Mouse (Mus musculus): Measurements from ENCODE around the gene Fam98b.
A peak's percentile ranks its signal among the peaks of the same experiment; 100 is the strongest.

Fam98b gene

DNA sequence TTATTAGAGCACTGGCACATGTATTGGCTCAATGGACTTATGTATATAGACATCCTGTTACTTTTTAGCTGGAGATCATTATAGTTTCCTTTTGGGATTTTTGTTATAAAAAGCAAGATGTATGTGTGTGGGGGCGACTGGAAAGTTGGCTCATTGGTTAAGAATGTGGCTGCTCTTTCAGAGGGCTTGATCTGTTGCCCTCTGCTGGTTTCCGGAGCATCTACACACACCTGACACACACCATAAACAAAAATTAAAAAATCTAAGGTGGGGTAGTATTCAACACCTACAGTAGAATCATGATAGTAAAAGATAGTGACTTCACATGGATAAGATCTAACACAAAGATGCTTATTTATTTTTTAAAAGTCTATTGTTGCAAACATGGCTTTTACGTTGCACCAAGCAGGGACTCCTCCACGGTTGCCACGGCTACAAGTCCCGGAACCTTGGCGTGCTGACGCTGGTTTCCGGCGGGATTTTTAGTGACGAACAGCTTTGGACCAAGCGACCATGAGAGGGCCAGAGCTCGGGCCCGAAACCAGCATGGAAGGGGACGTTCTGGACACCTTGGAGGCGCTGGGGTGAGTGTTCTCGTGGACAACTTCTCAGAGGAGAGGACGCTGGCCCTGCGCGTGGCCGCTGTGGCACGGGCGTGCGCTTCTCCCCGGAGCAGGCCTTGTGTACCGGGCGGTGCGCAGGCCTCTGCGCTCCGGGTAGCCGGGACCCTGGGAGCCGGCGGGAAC is at the start of gene Fam98b:
Gene Fam98b, plus strand, starts transcription at position 485 of the 746 bp plus-strand sequence.
- DNase-seq = peak; percentile 96

DNA sequence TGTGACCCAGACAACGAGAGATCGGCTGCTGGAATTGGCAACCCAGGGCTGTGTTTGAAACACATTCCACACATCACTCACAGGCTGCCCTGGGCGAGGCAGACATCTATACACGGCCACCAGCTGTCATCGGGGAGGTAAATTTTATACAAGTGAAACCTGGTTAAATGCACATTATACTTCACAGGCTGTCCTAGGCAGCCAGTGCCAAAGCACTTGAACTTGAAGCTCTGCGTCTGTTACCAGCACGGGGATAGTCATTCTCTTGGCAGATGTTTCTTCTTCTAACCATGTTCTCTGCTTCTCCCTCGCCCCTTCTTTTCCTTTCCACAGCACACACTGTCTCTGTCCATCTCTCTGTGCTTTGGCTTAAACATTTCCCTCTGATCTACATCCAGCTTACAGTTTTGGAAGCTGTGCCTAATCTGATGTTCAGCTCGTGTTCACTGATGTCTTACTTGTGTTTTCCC is 48.6 kb upstream of the Fam98b start:
- no peak for DNase-seq

DNA sequence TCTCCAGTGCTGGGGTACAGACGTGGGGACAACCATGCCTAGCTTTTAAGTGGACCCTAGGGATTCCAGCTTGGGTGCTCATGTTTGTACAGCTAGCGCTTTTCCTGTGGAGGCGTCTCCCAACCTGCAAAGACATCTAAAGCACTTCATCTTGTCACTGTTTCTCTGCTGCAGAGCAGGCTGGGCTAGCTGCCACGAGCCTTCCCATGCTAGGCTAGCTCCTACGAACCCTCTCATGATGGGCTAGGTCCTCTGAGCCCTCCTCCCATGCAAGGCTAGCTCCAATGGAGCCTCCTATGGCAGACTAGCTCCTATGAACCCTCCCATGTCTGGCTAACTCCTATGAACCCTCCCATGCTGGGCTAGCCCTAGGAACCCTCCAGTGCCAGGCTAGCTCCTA is 46.2 kb upstream of the Fam98b start:
- DNase-seq = no peak

DNA sequence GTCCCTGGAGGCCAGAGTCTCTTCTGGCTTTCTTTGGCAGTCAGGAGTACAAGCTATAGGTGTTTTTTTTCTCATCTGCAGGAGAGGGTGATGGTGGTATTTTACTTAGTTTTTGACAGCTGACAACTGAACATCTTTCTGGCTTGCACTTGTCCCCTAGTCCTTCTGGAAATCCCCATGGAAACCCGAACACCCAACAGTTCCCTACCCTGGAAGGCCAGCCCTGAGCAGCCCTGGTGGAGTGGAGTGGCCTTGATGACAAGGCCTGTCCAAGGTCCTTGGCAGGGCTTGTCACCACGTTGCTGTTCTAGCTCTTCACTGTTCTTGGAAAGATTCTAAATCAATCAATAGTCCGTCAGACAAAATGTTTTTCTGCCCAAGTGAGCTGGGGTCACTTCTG is 45.0 kb upstream of the Fam98b start:
- no peak for DNase-seq

DNA sequence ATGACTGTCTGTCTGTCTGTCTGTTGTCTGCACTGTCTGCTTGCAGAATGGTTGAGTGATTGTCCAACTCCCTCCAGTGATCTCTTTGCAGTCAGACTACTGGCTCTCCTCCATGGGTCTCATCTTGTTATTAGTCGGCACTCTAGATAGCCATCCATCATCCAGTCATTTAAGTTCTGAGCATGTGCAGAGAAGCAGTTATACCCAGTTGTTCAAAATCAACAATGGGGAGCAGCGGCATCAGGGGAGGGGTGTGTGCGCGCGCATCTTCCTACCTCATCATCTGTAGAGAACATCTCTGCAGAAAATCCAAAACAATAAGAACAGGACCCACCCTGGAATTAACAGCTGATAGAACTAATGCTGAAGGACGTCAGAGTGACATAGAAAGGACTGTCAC is 44.5 kb upstream of the Fam98b start:
- no peak for DNase-seq

DNA sequence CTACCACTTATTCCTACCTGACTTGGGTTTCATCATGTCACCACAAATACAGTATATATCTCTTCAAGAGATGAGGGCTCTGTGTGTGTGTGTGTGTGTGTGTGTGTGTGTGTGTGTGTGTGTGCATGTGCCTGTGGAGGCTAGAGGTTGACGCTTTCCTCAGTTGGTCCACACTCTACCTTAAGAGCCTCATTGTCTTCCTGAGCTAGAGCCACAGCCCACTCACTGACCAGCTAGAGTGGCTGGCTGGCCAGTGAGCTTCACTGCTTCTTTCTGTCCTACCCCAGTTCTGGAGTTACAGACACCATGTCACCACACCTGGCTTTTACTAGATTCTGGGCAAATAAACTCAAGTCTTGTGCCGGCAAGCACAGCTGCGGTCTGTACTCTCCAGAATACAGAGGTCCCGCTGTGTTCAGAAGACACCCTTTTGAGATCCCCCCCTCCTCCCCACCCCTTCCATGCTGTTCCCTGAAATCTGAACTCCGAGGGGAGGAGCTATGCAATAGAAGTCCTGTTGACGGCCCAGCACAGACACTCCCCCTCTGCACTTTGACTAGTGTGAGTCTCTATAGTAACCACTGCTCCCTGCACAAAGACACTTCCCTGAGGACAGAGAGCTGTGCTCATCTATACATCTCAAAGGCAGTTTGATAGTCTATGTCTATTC is 39.0 kb upstream of the Fam98b start:
- DNase-seq = peak; percentile 85

DNA sequence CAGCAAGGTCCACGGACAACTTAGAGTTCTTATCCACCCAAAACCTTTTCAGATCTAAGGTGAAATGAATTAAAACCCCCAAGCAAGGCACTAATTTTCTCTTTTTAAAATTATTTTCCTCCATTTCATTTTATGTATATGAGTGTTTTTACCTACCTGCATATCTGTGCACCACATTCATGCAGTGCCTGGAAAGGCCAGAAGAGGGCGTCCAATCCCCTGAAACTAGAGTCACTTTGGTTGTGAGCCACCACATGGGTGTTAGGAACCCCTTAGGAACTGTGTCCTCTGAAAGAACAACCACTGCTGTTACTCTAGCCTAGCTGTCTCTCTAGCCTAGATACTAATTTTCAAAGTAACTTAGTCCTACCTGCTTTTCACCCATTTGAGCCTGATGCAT is 33.4 kb upstream of the Fam98b start:
- no peak for DNase-seq

DNA sequence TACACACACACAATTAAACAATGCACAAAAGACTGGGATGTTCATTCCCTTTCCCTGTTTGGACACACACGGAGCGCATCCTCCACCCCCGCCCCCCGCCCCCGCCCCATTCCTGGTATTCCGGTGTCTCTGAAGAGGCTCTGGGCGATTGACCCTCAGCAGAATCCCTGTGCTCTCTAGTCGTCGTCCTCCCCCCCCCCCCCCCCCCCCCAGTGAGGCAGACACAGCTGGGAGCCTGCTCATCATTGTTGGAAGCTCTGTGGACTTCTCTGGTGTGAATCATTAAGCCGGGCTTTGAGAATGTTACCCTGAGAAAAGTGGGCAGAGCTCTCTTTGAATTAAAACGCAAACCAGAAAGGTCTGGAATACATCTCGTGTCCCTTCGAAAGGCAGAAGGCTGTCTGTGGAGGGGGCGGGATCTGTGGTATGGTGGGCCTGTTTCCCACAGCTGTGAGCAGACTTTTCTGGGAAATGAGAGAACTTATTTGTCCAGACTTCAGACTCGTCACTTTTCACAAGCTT is 31.8 kb upstream of the Fam98b start:
- DNase-seq = peak; percentile 46

DNA sequence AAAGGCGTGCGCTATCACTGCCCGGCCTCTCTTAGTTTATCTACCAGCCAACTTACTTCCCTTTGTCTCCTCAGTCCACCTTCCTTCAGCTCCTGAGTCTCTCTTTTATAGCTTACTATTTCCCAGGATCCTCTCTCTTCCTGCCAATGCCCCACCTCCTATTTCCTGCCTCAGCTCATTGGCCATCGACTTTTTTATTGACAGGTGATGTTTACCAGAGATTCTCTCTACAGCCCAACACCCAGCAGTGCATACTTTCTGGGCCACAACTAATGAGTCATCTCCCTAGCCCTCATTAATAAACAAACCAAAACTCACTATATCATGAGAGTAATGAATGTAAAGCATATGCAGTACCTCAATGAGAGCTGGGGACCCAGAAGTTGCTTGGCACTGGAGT is 30.0 kb upstream of the Fam98b start:
- DNase-seq = no peak

DNA sequence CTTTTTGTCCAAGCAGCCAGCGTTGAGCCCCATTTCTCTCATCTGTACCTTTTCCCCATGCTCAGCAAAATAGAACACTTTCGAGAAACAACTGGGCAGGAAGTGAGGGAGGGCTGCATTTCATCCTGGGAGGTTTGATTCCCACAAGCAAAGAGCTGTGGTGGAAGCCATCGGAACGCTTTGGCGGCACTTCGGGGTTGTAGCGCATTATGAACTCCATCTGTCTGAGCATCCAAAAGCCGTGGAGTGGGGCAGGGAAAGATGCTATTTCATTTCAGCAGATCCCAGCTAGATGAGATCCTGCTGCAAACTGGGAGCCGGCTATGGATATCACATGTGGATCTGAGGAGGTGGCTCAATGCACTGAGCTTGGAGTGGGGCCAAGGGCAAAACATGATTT is 26.9 kb upstream of the Fam98b start:
- no peak for DNase-seq

DNA sequence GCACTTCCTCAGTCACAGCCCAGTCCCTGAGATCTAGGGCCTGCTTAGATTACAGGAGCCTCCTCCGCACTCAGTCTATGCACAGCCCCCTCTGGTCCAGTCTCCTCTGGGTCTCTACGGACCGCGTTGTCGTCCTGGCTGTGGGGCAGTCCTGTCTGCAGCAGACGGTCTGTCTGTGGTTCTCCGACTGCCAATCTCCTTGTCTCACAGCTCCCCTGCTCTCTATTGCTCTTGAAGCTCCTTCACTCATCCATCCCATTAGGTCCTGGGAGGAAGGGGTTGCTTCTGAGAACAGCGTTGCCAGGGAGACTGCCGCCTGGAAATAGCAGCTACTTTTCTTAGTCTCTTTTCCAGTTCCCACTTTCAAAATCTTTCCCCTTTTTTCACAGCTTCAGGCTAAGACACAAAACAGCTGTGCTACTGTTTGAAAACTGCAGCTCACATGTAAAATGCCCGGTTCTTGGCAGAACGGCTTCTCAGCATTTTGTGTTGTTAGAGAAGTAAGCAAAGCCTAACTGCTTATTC is 20.9 kb upstream of the Fam98b start:
- no peak for DNase-seq

DNA sequence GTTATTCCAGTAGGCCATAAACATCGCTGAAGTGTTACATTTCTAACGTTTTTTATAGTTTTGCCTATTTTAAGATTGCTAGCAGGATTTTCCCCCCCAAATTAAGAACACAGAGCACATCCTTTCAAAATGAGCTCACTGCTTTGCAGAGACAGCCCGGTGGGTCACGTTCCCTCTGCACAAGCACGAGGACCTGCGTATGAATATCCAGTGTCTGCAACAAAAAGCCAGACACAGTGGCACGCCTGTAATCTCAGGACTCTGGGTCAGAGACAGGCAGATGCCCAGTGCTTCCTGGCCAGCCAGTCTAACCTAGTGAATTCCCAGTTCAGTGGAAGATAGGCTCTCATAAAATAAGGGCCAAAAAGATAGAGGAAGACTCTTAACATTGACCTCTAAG is 19.3 kb upstream of the Fam98b start:
- DNase-seq = no peak

DNA sequence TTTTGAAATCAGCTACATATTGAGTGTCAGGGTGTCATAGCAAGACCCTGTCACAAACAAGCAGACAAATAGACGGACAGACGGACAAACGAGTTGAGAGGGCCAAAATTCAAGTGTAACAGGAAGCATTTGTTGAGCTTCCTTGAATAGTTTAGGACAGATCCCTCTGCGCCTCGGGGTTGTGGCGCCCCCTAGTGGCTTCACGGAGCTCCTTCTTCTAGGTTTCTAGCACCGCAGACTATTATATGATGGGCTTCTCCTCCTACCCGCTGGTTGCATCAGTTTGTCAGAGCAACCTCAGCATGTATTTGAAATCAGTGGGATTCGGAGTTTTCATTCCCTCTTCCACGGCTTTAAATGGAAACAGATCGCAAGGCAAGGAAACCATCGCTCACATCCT is 18.3 kb upstream of the Fam98b start:
- peak; percentile 85 for DNase-seq

DNA sequence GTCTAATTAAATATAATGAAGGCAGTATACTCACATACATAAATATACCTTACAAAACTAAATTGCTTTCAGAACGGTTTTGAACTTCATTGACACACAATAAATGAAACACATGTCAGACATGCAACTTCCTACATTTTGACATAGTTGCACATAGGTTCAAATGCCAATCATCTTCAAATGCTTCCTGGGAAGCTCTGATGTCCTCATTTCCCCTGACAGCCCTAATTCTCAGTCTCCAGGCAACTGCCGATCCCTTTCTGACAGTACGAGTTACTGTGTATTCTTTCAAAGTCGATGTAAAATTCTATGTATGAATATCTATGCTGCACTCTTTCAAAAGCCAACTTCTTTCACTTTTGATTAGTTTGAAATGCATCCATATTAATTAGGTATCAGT is 7.6 kb upstream of the Fam98b start:
- DNase-seq = no peak

DNA sequence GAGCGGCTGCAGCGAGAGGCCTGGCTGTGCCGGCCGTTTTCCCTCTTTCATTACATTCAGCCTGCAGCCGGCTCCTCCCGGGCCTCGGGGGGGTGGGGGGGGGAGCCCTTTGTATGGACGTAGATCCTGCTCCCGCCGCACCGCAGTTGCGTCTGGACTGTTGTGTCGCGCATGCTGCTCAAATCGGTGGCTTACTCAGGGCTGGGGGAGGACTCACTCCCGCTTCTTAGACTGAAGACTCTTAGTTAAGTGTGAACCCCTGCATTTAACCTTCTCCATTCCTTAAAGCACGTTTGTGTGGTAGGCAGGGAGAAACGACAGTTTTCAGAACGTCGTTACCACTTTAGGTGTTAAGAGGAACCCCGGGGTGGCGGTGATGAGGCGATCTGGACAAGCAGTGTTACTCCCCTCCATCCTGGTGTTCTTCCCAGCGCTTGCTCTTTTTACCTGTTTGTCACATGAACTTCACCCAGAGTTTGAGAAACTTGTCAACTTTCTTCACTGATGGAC is 517 bp downstream of the Fam98b start:
- no peak for DNase-seq

DNA sequence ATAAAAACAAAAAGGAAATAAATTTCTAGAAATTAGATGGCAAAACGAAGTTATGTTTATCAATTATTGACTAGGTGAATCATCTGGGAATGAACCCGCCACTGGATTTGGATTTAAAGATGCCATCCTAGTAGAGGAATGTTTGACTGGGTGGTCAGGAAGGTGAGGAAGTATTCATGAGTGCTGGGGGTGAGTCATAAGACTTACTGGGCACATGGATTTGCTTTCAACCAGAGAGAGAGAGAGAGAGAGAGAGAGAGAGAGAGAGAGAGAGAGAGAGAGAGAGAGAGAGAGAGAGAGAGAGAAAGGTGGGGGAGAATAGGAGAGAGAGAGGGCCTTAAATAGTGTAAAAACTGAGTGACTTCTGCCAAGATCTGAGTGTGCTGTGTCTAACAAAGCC is 5.9 kb downstream of the Fam98b start:
- DNase-seq = no peak

DNA sequence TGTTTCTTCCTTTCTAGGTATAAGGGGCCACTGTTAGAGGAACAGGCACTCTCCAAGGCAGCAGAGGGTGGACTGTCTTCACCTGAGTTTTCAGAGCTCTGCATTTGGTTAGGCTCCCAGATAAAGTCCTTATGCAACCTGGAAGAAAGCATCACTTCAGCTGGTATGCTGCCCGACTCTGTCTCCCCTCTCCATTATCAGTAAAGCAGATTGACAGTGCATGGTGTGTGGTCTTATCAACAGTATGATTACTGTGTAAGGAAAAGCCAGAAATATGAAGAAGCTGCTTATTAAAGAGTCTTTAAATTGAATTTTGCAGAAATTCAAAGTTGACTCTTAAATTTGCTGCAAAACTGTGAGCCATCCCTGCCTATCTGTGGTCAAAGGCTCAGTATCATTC is 8.1 kb downstream of the Fam98b start:
- DNase-seq = no peak

DNA sequence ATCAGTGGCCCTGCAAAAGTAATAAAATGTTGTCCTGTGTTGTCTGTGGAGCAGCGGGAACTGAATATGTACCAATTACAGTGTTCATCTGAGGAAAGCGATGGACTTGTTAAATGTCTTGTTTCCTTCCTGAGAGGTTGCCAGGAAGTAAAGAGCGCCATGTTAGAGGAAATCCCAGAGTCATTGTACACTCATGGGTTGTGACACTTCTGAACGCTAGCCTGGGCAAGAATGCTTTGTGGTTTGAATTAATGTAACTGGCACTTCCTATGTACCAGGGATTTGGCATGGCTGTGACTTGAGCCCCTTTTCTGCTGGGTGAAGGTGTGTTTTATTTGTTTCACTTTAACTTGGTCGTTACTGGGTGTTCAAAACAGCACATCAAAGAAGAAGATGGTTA is 12.6 kb downstream of the Fam98b start:
- DNase-seq = no peak

DNA sequence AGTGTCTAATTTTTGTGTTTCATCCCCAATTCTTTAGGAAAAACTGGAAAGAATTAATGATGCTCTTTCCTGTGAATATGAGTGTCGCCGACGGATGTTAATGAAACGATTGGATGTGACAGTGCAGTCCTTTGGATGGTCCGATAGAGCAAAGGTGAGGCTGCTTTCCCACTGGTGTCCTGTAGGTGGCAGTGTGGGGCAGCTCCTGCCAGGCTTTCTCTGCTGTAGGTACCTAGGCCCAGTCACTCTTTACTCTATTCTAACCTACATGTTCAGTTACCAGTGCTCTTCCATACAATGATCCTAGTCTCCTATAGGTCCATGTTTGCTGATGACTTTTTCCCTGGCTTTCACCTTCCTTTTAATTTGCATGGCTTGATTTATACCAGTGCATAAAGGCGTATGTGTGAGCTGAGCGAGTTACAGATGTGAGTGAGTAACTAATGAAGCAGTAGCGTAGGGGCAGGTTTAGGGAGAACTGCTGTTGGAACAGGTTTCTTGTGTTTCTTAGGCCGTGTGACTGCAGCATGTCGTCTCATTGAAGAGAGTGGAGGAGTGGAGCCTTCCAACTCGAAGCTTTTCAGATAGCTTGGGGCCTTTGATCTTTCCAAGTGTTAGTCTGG is 14.4 kb downstream of the Fam98b start:
- peak; percentile 60 for DNase-seq

DNA sequence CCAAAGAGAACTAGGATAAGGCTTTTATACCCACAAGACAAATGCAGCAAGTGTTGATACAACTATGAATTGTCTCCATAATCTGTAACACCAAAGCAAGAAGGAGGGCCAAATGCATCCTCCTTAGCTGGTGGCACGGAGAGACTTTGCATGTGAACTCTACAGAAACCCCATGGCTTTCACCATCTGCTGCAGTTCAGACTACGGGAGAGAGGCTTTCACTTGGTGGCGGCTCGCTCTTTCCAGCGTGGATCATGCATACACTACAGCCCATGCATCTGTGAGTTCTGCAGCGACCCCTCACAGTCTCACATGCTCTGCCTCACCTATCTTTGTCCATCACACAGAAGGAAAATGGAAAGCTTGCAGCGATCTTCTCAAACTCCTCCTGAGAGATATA is 38.8 kb downstream of the Fam98b start:
- no peak for DNase-seq

DNA sequence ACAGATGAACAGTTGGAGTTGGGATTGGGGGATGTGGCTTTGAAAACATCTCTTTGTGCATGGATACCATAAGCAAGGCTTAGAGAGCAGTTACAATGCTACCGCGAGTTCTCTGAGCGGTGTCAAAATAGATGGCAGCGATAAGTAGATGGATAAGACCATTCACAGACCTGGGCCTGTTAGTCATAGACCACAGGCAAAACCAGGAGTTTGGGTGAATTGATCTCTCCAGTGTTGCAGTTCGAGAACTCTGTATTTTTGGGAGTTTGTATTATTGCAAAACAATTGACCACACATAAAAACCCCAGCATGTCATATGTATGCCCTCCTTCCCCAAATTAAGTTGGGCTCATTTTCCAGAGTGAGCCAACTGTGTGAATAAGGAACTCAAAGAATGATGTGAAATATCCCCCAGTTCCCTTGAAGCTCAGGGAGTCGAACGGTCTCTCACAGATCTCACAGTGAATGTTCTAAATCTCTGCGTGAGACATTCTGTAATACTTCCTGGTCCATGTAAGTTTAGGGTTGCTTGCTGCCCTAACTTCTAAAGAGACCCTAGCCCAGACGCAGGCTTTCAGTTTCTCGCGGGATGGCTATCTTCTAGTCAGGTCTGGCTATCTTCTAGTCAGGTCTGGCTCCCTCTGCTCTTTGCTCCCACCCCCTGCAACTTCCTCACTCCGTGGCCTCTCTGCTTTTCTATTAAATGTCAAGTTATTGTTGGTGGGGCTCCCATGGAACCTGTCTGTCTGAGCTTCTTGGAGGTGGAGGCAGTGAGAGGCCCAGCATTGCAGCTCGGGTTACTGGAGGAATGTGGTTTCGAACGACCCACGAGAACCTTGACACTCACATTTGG is 50.3 kb downstream of the Fam98b start:
- no peak for DNase-seq

Measured in retina, postnatal 1 day (tissue).